Mouse (Mus musculus) embryonic facial prominence, embryonic 12.5 days (tissue): ENCODE measurements around the gene Llgl2. TPM values are rescaled to one million over a fixed set of nuclear protein-coding genes. Genes with fewer than 3 reads are reported as not detected.

ENCODE experiments used
- ATAC-seq: fragments of 200-750 bp; cut with Nextera tagmentation; 2 replicates; pipeline ENCODE4 v1.8.0; 2017; ENCODE audit not compliant: insufficient number of reproducible peaks, insufficient read depth, low FRiP score, low TSS enrichment
- H3K27ac ChIP-seq: fragments of 300-500 bp; sonication (generic); 2 replicates; pipeline ENCODE4 v1.5.1; 2016; ENCODE audit warnings: mild to moderate bottlenecking
- H3K27me3 ChIP-seq: fragments of 300-500 bp; sonication (generic); 2 replicates; pipeline ENCODE4 v1.6.1; 2016; ENCODE audit warnings: mild to moderate bottlenecking, moderate library complexity
- H3K36me3 ChIP-seq: fragments of 300-500 bp; sonication (generic); 2 replicates; pipeline ENCODE4 v1.6.1; 2016; ENCODE audit warnings: mild to moderate bottlenecking
- H3K4me1 ChIP-seq: fragments of 300-500 bp; sonication (generic); 2 replicates; pipeline ENCODE4 v1.6.1; 2016
- H3K4me2 ChIP-seq: fragments of 300-500 bp; sonication (generic); replicated peaks from 2 replicates; pipeline ENCODE4 v1.6.1; 2016; ENCODE audit warnings: mild to moderate bottlenecking, moderate library complexity
- H3K4me3 ChIP-seq: fragments of 300-500 bp; sonication (generic); 2 replicates; pipeline ENCODE4 v1.5.1; 2016; ENCODE audit warnings: mild to moderate bottlenecking
- H3K9ac ChIP-seq: fragments of 300-500 bp; sonication (generic); 2 replicates; pipeline ENCODE4 v1.6.1; 2016; ENCODE audit warnings: mild to moderate bottlenecking, moderate library complexity
- H3K9me3 ChIP-seq: fragments of 300-500 bp; sonication (generic); 2 replicates; pipeline ENCODE4 v1.6.1; 2016; ENCODE audit warnings: mild to moderate bottlenecking, moderate library complexity
- WGBS: fragments of 180-500 bp; shearing (Covaris S2); methylation state at CpG from one replicate; pipeline ENCODE4 v1.1.7; 2016; 5-methylcytosine and 5-hydroxymethylcytosine counted together
- polyA plus RNA-seq: library from polyadenylated mRNA; unstranded; fragments of >200 nt; fragmentation: Nextera tagmentation; extraction: Ambion mirVana; gene quantifications from 2 replicates; pipeline ENCODE4 v1.2.1, GENCODE M21; 2016

Gene Llgl2
- polyA plus RNA-seq, 1 experiment from 2014 or later = 8.8 TPM

GRCm38 (mm10) chr11:115826487-115826886 is 2.6 kb downstream of the Llgl2 start:
- peaks cover 26% of the 10 kb centered on the region for H3K4me1 ChIP-seq
- H3K36me3 ChIP-seq = peaks cover 13% of the 10 kb centered on the region
- H3K4me3 ChIP-seq = no peak overlapping the region
- WGBS = 36% methylated on average over 5 of the region's 5 CpGs
- no peak for ATAC-seq
- no peak overlapping the region for H3K27ac ChIP-seq
- H3K9ac ChIP-seq = no peak overlapping the region
- H3K27me3 ChIP-seq = peaks cover 57% of the 10 kb centered on the region
- H3K4me2 ChIP-seq = no peak overlapping the region
- H3K9me3 ChIP-seq = no peaks in the 10 kb centered on the region

GRCm38 (mm10) chr11:115827624-115828023 is 3.8 kb downstream of the Llgl2 start:
- WGBS = 88% methylated on average over 6 of the region's 6 CpGs
- Histone ChIP-seq H3K27ac (no peak overlapping the region), H3K9me3 (no peaks in the 10 kb centered on the region), H3K27me3 (peaks cover 60% of the 10 kb centered on the region), H3K4me3 (no peak overlapping the region), H3K9ac (no peak overlapping the region), H3K36me3 (peaks cover 2% of the 10 kb centered on the region; the same call in 1 of the 2 replicates), H3K4me1 (peaks cover 30% of the 10 kb centered on the region), H3K4me2 (no peak overlapping the region)
- ATAC-seq = no peak

GRCm38 (mm10) chr11:115829036-115829435 is 5.2 kb downstream of the Llgl2 start:
- no peaks in the 10 kb centered on the region for H3K36me3 ChIP-seq
- no peaks in the 10 kb centered on the region for H3K9me3 ChIP-seq
- no peak overlapping the region for H3K4me3 ChIP-seq
- H3K4me1 ChIP-seq = peaks cover 38% of the 10 kb centered on the region
- no peak overlapping the region for H3K9ac ChIP-seq
- H3K4me2 ChIP-seq = no peak overlapping the region
- 64% methylated on average over 4 of the region's 4 CpGs for WGBS
- H3K27ac ChIP-seq = no peak overlapping the region
- no peak for ATAC-seq
- H3K27me3 ChIP-seq = peaks cover 51% of the 10 kb centered on the region

GRCm38 (mm10) chr11:115830550-115831325 is 6.9 kb downstream of the Llgl2 start:
- no peak overlapping the region for H3K4me2 ChIP-seq
- no peak overlapping the region for H3K9ac ChIP-seq
- peaks cover 35% of the 10 kb centered on the region for H3K4me1 ChIP-seq
- H3K27me3 ChIP-seq = peaks cover 35% of the 10 kb centered on the region
- no peaks in the 10 kb centered on the region for H3K9me3 ChIP-seq
- H3K4me3 ChIP-seq = no peak overlapping the region
- H3K36me3 ChIP-seq = no peaks in the 10 kb centered on the region
- 18% methylated on average over 25 of the region's 25 CpGs for WGBS
- ATAC-seq = no peak
- H3K27ac ChIP-seq = no peak overlapping the region

GRCm38 (mm10) chr11:115831518-115831917 is 7.7 kb downstream of the Llgl2 start:
- Histone ChIP-seq H3K4me2 (no peak overlapping the region), H3K9me3 (no peaks in the 10 kb centered on the region), H3K27ac (no peak overlapping the region), H3K4me1 (peaks cover 38% of the 10 kb centered on the region), H3K36me3 (no peaks in the 10 kb centered on the region), H3K4me3 (no peak overlapping the region), H3K9ac (no peak overlapping the region), H3K27me3 (peaks cover 30% of the 10 kb centered on the region)
- WGBS = 35% methylated on average over 3 of the region's 3 CpGs
- ATAC-seq = no peak

- WGBS = 56% methylated on average over 6 of the region's 6 CpGs
- H3K27me3 ChIP-seq = peaks cover 26% of the 10 kb centered on the region
- no peak overlapping the region for H3K27ac ChIP-seq
- ATAC-seq = no peak
- no peaks in the 10 kb centered on the region for H3K36me3 ChIP-seq
- H3K9me3 ChIP-seq = no peaks in the 10 kb centered on the region
- H3K9ac ChIP-seq = no peak overlapping the region
- no peak overlapping the region for H3K4me3 ChIP-seq
- H3K4me1 ChIP-seq = peaks cover 40% of the 10 kb centered on the region
- no peak overlapping the region for H3K4me2 ChIP-seq
Observed at GRCm38 (mm10) chr11:115832064-115832463, 8.2 kb downstream of the Llgl2 start.

- no peak overlapping the region for H3K27ac ChIP-seq
- 11% methylated on average over 8 of the region's 8 CpGs for WGBS
- peaks cover 22% of the 10 kb centered on the region for H3K27me3 ChIP-seq
- no peak overlapping the region for H3K4me3 ChIP-seq
- H3K4me2 ChIP-seq = no peak overlapping the region
- H3K9me3 ChIP-seq = no peaks in the 10 kb centered on the region
- no peaks in the 10 kb centered on the region for H3K36me3 ChIP-seq
- no peak overlapping the region for H3K9ac ChIP-seq
- peaks cover 40% of the 10 kb centered on the region for H3K4me1 ChIP-seq
- no peak for ATAC-seq
Observed at GRCm38 (mm10) chr11:115832523-115832922, 8.7 kb downstream of the Llgl2 start.

- WGBS = 18% methylated on average over 8 of the region's 8 CpGs
- no peak overlapping the region for H3K4me3 ChIP-seq
- H3K4me2 ChIP-seq = no peak overlapping the region
- ATAC-seq = no peak
- no peaks in the 10 kb centered on the region for H3K9me3 ChIP-seq
- peaks cover 21% of the 10 kb centered on the region for H3K27me3 ChIP-seq
- no peak overlapping the region for H3K27ac ChIP-seq
- H3K4me1 ChIP-seq = peaks cover 40% of the 10 kb centered on the region
- H3K36me3 ChIP-seq = no peaks in the 10 kb centered on the region
- no peak overlapping the region for H3K9ac ChIP-seq
Observed at GRCm38 (mm10) chr11:115833021-115833513, 9.2 kb downstream of the Llgl2 start.

- no peaks in the 10 kb centered on the region for H3K9me3 ChIP-seq
- ATAC-seq = no peak
- H3K27ac ChIP-seq = no peak overlapping the region
- H3K27me3 ChIP-seq = peaks cover 21% of the 10 kb centered on the region
- no peak overlapping the region for H3K4me3 ChIP-seq
- no peaks in the 10 kb centered on the region for H3K36me3 ChIP-seq
- peaks cover 47% of the 10 kb centered on the region for H3K4me1 ChIP-seq
- H3K9ac ChIP-seq = no peak overlapping the region
- no peak overlapping the region for H3K4me2 ChIP-seq
- 64% methylated on average over 6 of the region's 6 CpGs for WGBS
Observed at GRCm38 (mm10) chr11:115834033-115834432, 10.2 kb downstream of the Llgl2 start.

- Histone ChIP-seq H3K9me3 (no peaks in the 10 kb centered on the region), H3K4me2 (no peak overlapping the region), H3K27ac (no peak overlapping the region), H3K4me3 (no peak overlapping the region), H3K4me1 (peaks cover 54% of the 10 kb centered on the region), H3K9ac (no peak overlapping the region), H3K36me3 (no peaks in the 10 kb centered on the region), H3K27me3 (no peaks in the 10 kb centered on the region)
- no peak for ATAC-seq
- 45% methylated on average over 11 of the region's 11 CpGs for WGBS
Observed at GRCm38 (mm10) chr11:115836656-115837395, 13.0 kb downstream of the Llgl2 start.

GRCm38 (mm10) chr11:115837606-115838345 is 13.9 kb downstream of the Llgl2 start:
- Histone ChIP-seq H3K4me2 (no peak overlapping the region), H3K9me3 (no peaks in the 10 kb centered on the region), H3K36me3 (no peaks in the 10 kb centered on the region), H3K27ac (no peak overlapping the region), H3K27me3 (no peaks in the 10 kb centered on the region), H3K4me1 (peaks cover 57% of the 10 kb centered on the region), H3K4me3 (no peak overlapping the region), H3K9ac (no peak overlapping the region)
- WGBS = 91% methylated on average over 22 of the region's 22 CpGs
- ATAC-seq = no peak
